Mouse (Mus musculus): ENCODE measurements at regions not wholly inside any gene's neighbourhood (a gene's known extent, or its start where the extent isn't known, plus 50 kb on each side); places are given as distances from the start of the nearest gene placed in this dataset.
A peak's percentile ranks its signal among the peaks of the same experiment; 100 is the strongest.

DNA sequence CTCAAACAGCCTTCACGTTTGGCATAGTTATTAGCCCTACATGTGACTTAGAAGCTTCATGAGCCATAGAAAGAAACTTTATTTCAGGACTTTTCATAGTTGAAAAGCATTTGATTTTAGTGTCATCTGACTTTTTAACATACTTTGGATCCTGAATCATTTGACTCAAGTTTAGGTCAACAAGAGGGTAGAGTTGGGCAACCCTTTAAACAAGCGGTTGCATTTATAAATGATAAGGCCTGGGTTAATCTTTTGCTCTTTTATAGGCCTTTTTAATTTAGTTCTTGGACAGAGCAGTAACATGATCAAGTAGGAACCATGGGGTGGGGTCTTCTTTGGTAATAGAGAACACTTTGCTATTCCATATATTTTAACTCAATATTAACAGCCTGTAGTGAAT, 204.4 kb downstream of the Csl start:
- Histone ChIP-seq H3K4me3 (no peak overlapping the region), H3K27ac (replicated peaks) (peak overlapping the region; percentile 33; the same call in 1 of the 2 replicates), H3K4me1 (peaks cover 14% of the 10 kb centered on the region), H3K36me3 (no peaks in the 10 kb centered on the region), H3K9me3 (no peaks in the 10 kb centered on the region), H3K9ac (replicated peaks) (no peak overlapping the region), H3K4me2 (replicated peaks) (no peak overlapping the region), H3K27me3 (no peaks in the 10 kb centered on the region)
- WGBS: 82% methylated on average over 2 of the region's 2 CpGs
- no peak for ATAC-seq (replicated peaks)

DNA sequence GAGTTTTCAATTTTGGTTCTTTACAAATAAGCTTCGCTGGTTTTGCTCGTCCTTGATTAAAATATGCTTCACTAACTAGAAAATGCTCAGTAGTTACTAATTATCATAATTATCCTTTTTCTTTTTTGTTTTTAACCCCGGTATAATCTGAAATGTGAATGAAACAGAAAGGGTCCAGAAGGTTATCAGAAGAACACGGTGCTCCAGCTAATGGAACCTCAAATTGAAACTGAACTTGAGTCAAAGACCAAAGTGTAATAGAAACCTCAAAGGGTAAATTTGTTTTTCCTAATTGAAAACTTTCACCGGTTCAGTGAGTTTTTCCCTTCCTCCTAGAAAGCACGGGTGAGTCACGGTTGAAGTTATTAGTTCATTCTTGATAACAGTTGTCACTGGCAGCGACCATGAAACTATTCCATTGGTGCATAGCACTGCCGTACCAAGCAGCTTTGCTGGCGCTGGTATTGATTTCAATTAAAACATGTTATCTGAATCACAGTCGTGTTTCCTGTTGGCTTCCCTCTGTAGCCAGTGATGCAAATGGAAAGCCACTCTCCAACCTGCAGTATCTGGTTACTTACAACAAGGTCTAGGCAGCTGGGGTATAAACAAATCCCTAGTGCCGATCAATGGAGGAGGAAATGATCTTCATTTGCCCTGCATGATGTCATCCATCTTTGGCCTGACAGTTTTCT, 203.7 kb downstream of the Csl start:
- ATAC-seq (replicated peaks): peak; percentile 50; the same call in 1 of the 2 replicates
- Histone ChIP-seq H3K27me3 (no peaks in the 10 kb centered on the region), H3K4me2 (replicated peaks) (no peak overlapping the region), H3K36me3 (no peaks in the 10 kb centered on the region), H3K4me1 (peaks cover 14% of the 10 kb centered on the region), H3K9ac (replicated peaks) (no peak overlapping the region), H3K4me3 (no peak overlapping the region), H3K27ac (replicated peaks) (peak overlapping the region; percentile 65), H3K9me3 (no peaks in the 10 kb centered on the region)
- 47% methylated on average over 12 of the region's 12 CpGs for WGBS

- no peaks in the 10 kb centered on the region for H3K27me3 ChIP-seq
- H3K9me3 ChIP-seq: no peaks in the 10 kb centered on the region
- peak overlapping the region; percentile 65 for H3K27ac ChIP-seq (replicated peaks)
- no peak overlapping the region for H3K9ac ChIP-seq (replicated peaks)
- no peaks in the 10 kb centered on the region for H3K36me3 ChIP-seq
- 77% methylated on average over 11 of the region's 11 CpGs for WGBS
- no peak overlapping the region for H3K4me2 ChIP-seq (replicated peaks)
- ATAC-seq (replicated peaks): no peak
- H3K4me3 ChIP-seq: no peak overlapping the region
- H3K4me1 ChIP-seq: peaks cover 14% of the 10 kb centered on the region
Observed at GRCm38 (mm10) chr10:99556353-99557036, 203.0 kb downstream of the Csl start.

DNA sequence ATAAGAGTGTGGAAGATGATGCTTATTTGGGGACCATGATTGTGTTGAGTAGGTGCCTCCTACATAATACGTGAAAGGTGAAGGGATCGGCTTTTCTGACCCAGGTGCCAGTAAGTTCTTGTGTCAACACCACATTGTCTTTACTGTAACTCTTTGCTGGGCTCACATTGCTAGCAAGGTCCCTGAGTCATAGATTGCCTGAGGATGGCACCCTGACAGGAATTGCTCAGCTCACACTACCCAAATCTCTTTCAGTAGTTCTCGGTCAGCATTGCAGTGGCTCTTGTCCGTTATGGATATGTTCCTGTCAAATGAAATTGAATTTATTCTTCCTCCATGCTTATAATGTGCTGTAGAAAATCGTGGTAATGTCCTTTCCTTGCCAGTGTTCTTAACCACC, 200.8 kb downstream of the Csl start:
- no peak overlapping the region for H3K27ac ChIP-seq (replicated peaks)
- whole genome bisulfite sequencing: 88% methylated on average over 5 of the region's 5 CpGs

DNA sequence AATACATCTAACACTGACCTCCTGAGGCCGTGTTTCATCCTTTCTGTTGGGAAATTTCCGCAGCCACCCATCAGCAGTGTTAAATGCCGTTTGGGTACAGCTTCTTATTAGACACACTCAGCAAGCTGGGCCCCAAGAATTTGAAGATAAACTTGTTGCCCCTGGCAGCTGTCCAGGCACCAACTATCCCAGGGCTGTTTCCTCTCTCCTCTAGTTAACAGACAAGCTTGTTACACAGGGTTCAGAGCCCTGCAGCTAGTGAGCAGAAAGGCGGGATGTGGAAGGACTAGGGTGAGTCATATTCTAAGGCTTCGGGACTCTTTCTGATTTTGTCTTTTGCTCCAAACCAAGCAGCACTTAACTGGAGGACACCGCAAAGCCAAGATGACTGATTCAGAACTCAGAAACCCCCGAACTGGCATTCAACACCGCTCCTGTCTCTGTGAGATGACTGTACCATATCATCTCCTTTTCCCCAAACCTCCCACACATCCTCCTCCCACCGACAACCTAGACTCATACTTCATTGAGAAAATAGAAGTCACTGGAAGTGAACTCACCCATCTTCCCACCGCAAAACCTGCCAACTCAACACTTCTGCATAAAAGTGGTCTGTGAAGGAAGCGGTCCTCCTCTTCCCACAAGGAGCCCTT, 198.2 kb downstream of the Csl start:
- H3K9me3 ChIP-seq: no peaks in the 10 kb centered on the region
- no peak overlapping the region for H3K4me2 ChIP-seq (replicated peaks)
- no peaks in the 10 kb centered on the region for H3K27me3 ChIP-seq
- H3K36me3 ChIP-seq: no peaks in the 10 kb centered on the region
- ATAC-seq (replicated peaks): no peak
- H3K9ac ChIP-seq (replicated peaks): no peak overlapping the region
- H3K4me3 ChIP-seq: no peak overlapping the region
- H3K27ac ChIP-seq (replicated peaks): no peak overlapping the region
- 92% methylated on average over 11 of the region's 11 CpGs for WGBS
- H3K4me1 ChIP-seq: 0 out of 2 replicates have a peak, but pooled peaks cover 4% of the 10 kb centered on the region

More for the DNA sequence above, 200.8 kb downstream of the Csl start:
- Histone ChIP-seq H3K4me1 (0 out of 2 replicates have a peak, but pooled peaks cover 7% of the 10 kb centered on the region), H3K9ac (replicated peaks) (no peak overlapping the region), H3K9me3 (no peaks in the 10 kb centered on the region), H3K4me2 (replicated peaks) (no peak overlapping the region), H3K4me3 (no peak overlapping the region), H3K27me3 (no peaks in the 10 kb centered on the region), H3K36me3 (no peaks in the 10 kb centered on the region)
- no peak for ATAC-seq (replicated peaks)

DNA sequence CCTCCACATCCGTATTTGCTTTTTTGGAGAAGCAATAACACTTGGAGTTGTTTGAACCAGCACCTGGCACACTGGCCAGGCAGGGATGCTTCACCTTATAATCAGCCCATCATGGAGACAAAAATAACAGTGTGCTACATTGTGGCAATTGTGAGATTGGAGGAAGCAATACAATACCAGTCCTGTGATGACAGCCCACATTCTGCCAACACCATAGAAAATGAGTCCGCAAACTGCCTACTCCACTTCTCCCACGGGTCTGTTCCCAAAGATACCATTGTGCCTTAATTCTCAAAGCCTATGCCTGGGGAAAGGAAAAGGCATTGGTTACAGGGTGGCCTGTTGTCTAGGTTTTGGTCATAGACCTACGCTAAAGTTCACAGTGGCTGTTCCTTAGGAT, 194.9 kb downstream of the Csl start:
- H3K27ac ChIP-seq (replicated peaks): no peak overlapping the region
- WGBS: 89% methylated on average over 4 of the region's 4 CpGs
- no peaks in the 10 kb centered on the region for H3K36me3 ChIP-seq
- no peak for ATAC-seq (replicated peaks)
- H3K9me3 ChIP-seq: no peaks in the 10 kb centered on the region
- H3K4me1 ChIP-seq: no peaks in the 10 kb centered on the region
- H3K9ac ChIP-seq (replicated peaks): no peak overlapping the region
- no peak overlapping the region for H3K4me2 ChIP-seq (replicated peaks)
- H3K27me3 ChIP-seq: no peaks in the 10 kb centered on the region
- H3K4me3 ChIP-seq: no peak overlapping the region

GRCm38 (mm10) chr10:99568424-99568823, 191.0 kb downstream of the Csl start:
- Histone ChIP-seq H3K4me3 (no peak overlapping the region), H3K9ac (replicated peaks) (no peak overlapping the region), H3K27ac (replicated peaks) (no peak overlapping the region), H3K4me1 (no peaks in the 10 kb centered on the region), H3K27me3 (no peaks in the 10 kb centered on the region), H3K36me3 (no peaks in the 10 kb centered on the region), H3K4me2 (replicated peaks) (no peak overlapping the region), H3K9me3 (no peaks in the 10 kb centered on the region)
- WGBS: 53% methylated on average over 5 of the region's 5 CpGs
- no peak for ATAC-seq (replicated peaks)

DNA sequence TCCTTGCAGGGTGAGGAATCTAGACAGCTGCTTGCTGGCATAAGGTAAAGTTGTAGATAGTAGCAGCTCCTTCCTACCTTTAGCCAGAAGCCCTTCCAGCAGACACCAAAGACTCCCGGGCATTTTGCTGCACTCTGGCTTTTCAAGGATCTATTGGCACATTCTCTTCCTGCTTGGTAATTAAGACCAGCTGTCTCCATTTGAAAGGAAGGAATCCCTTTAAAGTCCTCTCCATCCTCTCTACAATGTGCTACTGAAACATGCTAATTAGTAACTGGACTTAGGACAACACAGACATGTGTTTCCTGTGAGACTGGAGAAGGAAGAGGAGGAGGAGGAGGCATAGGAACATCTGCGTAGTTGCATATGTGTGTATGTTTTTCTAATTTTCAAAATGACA, 189.3 kb downstream of the Csl start:
- ATAC-seq (replicated peaks): peak; percentile 81
- H3K36me3 ChIP-seq: no peaks in the 10 kb centered on the region
- H3K9me3 ChIP-seq: no peaks in the 10 kb centered on the region
- peaks cover 7% of the 10 kb centered on the region for H3K4me1 ChIP-seq
- no peak overlapping the region for H3K9ac ChIP-seq (replicated peaks)
- H3K4me3 ChIP-seq: no peak overlapping the region
- no peak overlapping the region for H3K27ac ChIP-seq (replicated peaks)
- no peak overlapping the region for H3K4me2 ChIP-seq (replicated peaks)
- WGBS: 14% methylated on average over 2 of the region's 2 CpGs
- no peaks in the 10 kb centered on the region for H3K27me3 ChIP-seq

DNA sequence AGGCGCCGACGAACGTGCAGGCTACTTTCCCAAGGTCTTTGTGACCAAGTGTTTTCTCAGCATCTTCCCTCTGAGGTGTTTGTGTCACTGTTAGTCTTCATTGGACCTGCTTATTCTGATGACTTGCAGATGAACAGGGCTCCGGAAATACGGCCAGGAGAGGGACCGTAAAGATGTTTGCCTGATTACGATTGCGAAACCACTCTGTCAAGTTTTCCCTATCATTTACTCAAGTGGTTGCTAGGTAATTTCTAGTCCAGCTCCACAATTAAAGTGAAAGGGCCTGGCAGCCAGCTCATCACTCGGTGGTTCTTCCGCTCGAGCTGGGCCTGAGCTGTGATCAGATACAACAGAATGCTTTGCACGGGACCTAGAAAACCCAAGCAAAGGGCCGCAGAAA, 185.5 kb downstream of the Csl start:
- H3K27me3 ChIP-seq: peaks cover 3% of the 10 kb centered on the region; the same call in 1 of the 2 replicates
- no peak overlapping the region for H3K4me2 ChIP-seq (replicated peaks)
- no peak overlapping the region for H3K4me3 ChIP-seq
- 76% methylated on average over 14 of the region's 14 CpGs for WGBS
- no peaks in the 10 kb centered on the region for H3K9me3 ChIP-seq
- H3K4me1 ChIP-seq: peaks cover 12% of the 10 kb centered on the region
- ATAC-seq (replicated peaks): no peak
- H3K36me3 ChIP-seq: no peaks in the 10 kb centered on the region
- no peak overlapping the region for H3K27ac ChIP-seq (replicated peaks)
- no peak overlapping the region for H3K9ac ChIP-seq (replicated peaks)

DNA sequence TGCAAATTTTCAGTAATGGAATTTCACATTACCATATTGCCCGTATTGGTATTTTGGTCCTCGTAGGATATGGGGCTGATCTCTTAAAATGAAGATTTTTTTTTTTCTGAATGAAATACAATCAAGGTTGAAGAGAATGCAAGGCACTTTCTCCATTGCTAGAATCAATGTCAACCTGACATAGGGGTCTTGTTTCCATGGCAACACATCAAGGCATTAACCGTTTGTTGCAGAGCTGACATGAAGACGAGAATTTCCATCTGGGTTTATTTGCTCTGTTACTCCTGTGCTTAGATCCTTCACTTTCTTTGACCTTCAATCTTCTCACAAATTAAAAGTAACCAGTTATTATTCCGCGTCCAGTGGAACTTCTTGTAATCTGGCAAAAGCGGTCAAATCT, 184.2 kb downstream of the Csl start:
- 51% methylated on average over 7 of the region's 7 CpGs for WGBS
- no peaks in the 10 kb centered on the region for H3K9me3 ChIP-seq
- no peak overlapping the region for H3K9ac ChIP-seq (replicated peaks)
- no peak overlapping the region for H3K4me3 ChIP-seq
- no peak for ATAC-seq (replicated peaks)
- H3K4me1 ChIP-seq: peaks cover 12% of the 10 kb centered on the region
- no peak overlapping the region for H3K4me2 ChIP-seq (replicated peaks)
- H3K36me3 ChIP-seq: no peaks in the 10 kb centered on the region
- peaks cover 3% of the 10 kb centered on the region; the same call in 1 of the 2 replicates for H3K27me3 ChIP-seq
- no peak overlapping the region; the same call in 1 of the 2 replicates for H3K27ac ChIP-seq (replicated peaks)

GRCm38 (mm10) chr10:99576301-99576700, 183.2 kb downstream of the Csl start:
- peaks cover 12% of the 10 kb centered on the region for H3K4me1 ChIP-seq
- H3K4me2 ChIP-seq (replicated peaks): no peak overlapping the region
- H3K27ac ChIP-seq (replicated peaks): no peak overlapping the region
- H3K9me3 ChIP-seq: no peaks in the 10 kb centered on the region
- no peak for ATAC-seq (replicated peaks)
- no peak overlapping the region for H3K4me3 ChIP-seq
- WGBS: 53% methylated on average over 5 of the region's 5 CpGs
- peaks cover 3% of the 10 kb centered on the region; the same call in 1 of the 2 replicates for H3K27me3 ChIP-seq
- no peaks in the 10 kb centered on the region for H3K36me3 ChIP-seq
- H3K9ac ChIP-seq (replicated peaks): no peak overlapping the region

GRCm38 (mm10) chr10:99577041-99577681, 182.3 kb downstream of the Csl start:
- H3K4me1 ChIP-seq: peaks cover 12% of the 10 kb centered on the region
- H3K4me2 ChIP-seq (replicated peaks): no peak overlapping the region
- H3K9ac ChIP-seq (replicated peaks): no peak overlapping the region
- H3K4me3 ChIP-seq: no peak overlapping the region
- no peak overlapping the region for H3K27ac ChIP-seq (replicated peaks)
- H3K36me3 ChIP-seq: no peaks in the 10 kb centered on the region
- WGBS: 33% methylated on average over 12 of the region's 12 CpGs
- peak; percentile 73; the same call in 1 of the 2 replicates for ATAC-seq (replicated peaks)
- peaks cover 3% of the 10 kb centered on the region; the same call in 1 of the 2 replicates for H3K27me3 ChIP-seq
- H3K9me3 ChIP-seq: no peaks in the 10 kb centered on the region
